Mouse (Mus musculus): ENCODE measurements around the gene Padi2. TPM values are rescaled to one million over a fixed set of nuclear protein-coding genes. Genes with fewer than 3 reads are reported as not detected.
A peak's percentile ranks its signal among the peaks of the same experiment; 100 is the strongest.

Gene Padi2
- polyA plus RNA-seq, 1 experiment = 2.4 TPM

DNA sequence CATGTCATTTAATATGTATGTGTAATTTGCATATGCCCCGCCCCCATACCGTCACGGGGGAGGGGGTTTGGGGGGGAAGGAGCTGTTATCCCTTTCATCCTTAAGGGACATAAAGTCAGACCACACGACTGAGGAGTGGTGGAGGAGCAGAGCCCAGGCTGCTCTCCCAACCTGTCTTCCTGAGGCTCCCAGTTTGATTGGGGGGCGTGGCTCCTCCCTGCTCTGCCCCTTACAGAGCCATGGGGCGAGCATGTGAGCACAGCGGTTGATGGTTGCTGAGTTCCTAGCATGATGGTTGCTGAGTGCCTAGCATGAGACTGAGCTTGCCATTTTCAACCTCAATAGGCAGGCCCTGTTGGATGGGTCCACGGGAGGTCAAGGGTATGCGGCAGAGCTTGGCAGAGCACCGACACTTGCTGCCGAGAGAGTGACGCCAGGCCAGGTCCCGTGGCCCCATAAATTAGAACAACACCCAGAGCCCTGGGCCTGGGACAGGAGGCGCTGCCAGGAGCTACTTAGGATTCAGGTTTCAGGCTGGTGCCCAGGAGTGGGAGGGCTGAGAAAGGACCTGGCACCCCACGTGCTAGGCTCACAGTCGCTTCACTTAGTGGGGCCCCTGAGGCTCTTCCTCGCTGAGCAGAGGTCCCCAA is 4.6 kb downstream of the Padi2 start:
- H3K9me3 ChIP-seq (ENCODE audit: control insufficient read depth, low read length) = no peaks in the 10 kb centered on the region
- H3K4me3 ChIP-seq (replicated peaks) = peak overlapping the region; percentile 57
- H3K36me3 ChIP-seq (ENCODE audit: control insufficient read depth) = peaks cover 28% of the 10 kb centered on the region
- TF ChIP-seq GATA1 (IDR thresholded peaks at IDR 0.05; ENCODE audit: low read length) = no peak
- TF ChIP-seq TAL1 (IDR thresholded peaks at IDR 0.05; ENCODE audit: low read length) = no peak
- peaks cover 14% of the 10 kb centered on the region for H3K27me3 ChIP-seq (ENCODE audit: control insufficient read depth)
- peaks cover 70% of the 10 kb centered on the region for H3K4me1 ChIP-seq (ENCODE audit: control insufficient read depth)

DNA sequence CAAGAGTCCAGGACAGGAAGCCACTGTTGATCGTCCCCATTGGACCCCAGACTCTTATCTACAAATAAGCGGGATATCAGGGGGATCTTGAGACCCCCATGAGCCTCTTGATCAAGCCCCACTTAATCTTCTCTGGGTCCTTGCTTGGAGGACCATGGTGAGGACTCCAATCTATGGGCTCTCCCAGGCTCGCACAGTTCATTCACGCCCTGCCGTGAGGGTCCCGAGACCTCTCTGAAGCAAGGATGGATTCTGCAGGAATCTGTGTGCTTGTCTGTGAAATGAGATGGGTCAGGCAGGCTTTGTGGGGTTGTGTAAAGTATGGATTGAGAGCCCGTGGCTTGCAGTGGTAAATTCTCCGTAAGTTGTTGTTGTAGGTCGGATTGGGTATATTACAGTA is 5.3 kb downstream of the Padi2 start:
- TF ChIP-seq GATA1 (IDR thresholded peaks at IDR 0.05; ENCODE audit: low read length) = no peak
- no peak for TF ChIP-seq TAL1 (IDR thresholded peaks at IDR 0.05; ENCODE audit: low read length)
- Histone ChIP-seq H3K36me3 (ENCODE audit: control insufficient read depth) (peaks cover 28% of the 10 kb centered on the region), H3K4me3 (replicated peaks) (no peak overlapping the region), H3K4me1 (ENCODE audit: control insufficient read depth) (peaks cover 63% of the 10 kb centered on the region), H3K9me3 (ENCODE audit: control insufficient read depth, low read length) (no peaks in the 10 kb centered on the region), H3K27me3 (ENCODE audit: control insufficient read depth) (peaks cover 9% of the 10 kb centered on the region)

DNA sequence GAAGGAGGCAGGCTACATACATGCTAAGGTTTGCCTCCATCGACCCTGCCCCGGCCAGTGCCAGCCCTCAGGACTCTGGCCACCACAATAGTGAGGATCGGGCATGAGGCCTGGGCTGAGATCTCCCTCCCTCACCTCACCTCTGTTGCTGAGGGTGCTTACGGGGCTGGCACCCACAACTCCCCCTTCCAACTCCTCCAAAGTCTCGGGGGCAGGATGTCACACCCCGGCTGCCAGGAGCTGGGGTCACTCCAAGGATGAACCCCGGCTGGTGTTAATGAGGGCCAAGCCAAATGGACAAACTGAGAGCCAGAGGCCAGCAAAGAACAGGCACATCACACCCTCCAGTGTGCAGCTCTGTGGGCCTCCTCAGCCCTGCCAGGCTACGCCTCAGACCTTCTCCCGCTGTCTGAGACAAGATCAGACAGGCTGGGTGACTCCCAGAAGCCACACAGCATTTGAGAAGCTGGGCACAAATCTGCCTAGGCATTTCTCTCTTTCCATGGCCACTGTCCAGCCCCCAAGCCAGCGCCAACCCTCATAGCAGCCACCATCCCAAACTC is 6.2 kb downstream of the Padi2 start:
- no peaks in the 10 kb centered on the region for H3K9me3 ChIP-seq (ENCODE audit: control insufficient read depth, low read length)
- peaks cover 29% of the 10 kb centered on the region for H3K36me3 ChIP-seq (ENCODE audit: control insufficient read depth)
- H3K4me3 ChIP-seq (replicated peaks) = no peak overlapping the region
- TF ChIP-seq TAL1 (IDR thresholded peaks at IDR 0.05; ENCODE audit: low read length) (no peak), GATA1 (IDR thresholded peaks at IDR 0.05; ENCODE audit: low read length) (no peak)
- peaks cover 5% of the 10 kb centered on the region for H3K27me3 ChIP-seq (ENCODE audit: control insufficient read depth)
- H3K4me1 ChIP-seq (ENCODE audit: control insufficient read depth) = peaks cover 54% of the 10 kb centered on the region

DNA sequence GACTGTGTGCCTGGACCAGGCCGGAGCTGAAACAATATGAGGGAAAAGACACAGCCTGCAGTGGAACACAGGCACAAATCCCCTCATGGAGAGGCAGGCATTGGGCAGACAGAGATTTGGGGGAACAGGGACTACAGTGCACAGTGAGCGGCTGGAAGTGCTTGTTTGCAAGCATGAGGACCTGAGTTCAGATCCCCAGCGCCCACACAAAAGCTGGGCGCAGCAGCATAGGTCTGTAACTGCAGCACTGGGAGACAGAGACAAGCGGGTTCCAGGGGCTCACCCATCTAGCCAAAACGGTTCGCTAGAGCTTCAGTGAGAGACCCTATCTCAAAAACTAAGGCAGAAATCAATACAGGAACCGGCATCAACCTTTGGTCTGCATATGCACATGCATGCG is 7.4 kb downstream of the Padi2 start:
- peaks cover 42% of the 10 kb centered on the region for H3K4me1 ChIP-seq (ENCODE audit: control insufficient read depth)
- peaks cover 5% of the 10 kb centered on the region for H3K27me3 ChIP-seq (ENCODE audit: control insufficient read depth)
- peaks cover 28% of the 10 kb centered on the region for H3K36me3 ChIP-seq (ENCODE audit: control insufficient read depth)
- no peaks in the 10 kb centered on the region for H3K9me3 ChIP-seq (ENCODE audit: control insufficient read depth, low read length)
- no peak for TF ChIP-seq GATA1 (IDR thresholded peaks at IDR 0.05; ENCODE audit: low read length)
- TF ChIP-seq TAL1 (IDR thresholded peaks at IDR 0.05; ENCODE audit: low read length) = no peak
- no peak overlapping the region for H3K4me3 ChIP-seq (replicated peaks)

DNA sequence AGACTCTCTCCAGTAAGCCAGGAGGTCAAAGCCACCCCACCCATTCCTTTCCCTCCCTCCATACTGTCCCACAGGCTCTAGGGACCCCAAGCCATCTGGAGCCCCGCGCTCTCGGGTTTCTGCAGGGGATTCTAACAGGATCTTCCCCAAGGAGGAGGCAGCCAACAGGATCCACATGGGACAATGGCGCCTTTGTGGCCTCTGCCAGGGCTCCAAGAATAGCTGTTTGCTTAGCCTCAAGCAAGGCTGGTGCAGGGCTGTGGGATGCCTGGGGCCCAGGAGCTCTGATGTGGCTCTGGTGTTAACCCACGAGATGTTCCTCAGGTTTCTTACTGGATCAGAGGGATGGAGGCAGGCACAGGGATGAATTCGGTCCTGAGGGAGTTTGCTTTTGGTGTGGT is 8.6 kb downstream of the Padi2 start:
- H3K9me3 ChIP-seq (ENCODE audit: control insufficient read depth, low read length) = no peaks in the 10 kb centered on the region
- H3K4me3 ChIP-seq (replicated peaks) = no peak overlapping the region
- TF ChIP-seq TAL1 (IDR thresholded peaks at IDR 0.05; ENCODE audit: low read length) = no peak
- TF ChIP-seq GATA1 (IDR thresholded peaks at IDR 0.05; ENCODE audit: low read length) = no peak
- H3K36me3 ChIP-seq (ENCODE audit: control insufficient read depth) = peaks cover 28% of the 10 kb centered on the region
- peaks cover 30% of the 10 kb centered on the region for H3K4me1 ChIP-seq (ENCODE audit: control insufficient read depth)
- peaks cover 5% of the 10 kb centered on the region for H3K27me3 ChIP-seq (ENCODE audit: control insufficient read depth)

DNA sequence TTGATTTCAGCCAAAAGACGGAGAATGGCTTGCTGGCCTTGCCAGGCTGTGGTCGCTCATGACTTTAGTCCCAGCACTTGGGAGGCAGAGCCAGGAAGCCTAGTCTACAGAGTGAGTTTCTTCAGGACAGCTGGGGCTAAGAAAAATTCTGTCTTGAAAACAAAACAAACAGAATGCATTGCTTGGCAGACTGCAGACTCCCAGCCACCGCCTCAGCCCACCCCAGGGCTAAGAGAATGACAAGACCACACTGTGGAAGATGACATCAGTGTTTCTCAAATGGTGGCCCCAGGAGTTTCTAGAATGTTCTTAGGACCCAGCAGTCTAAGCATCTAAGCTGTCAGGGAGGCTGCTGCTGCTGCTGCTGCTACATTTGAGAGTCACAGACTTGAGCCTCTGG is 9.1 kb downstream of the Padi2 start:
- TF ChIP-seq TAL1 (IDR thresholded peaks at IDR 0.05; ENCODE audit: low read length) (no peak), GATA1 (IDR thresholded peaks at IDR 0.05; ENCODE audit: low read length) (no peak)
- Histone ChIP-seq H3K4me3 (replicated peaks) (no peak overlapping the region), H3K9me3 (ENCODE audit: control insufficient read depth, low read length) (no peaks in the 10 kb centered on the region), H3K4me1 (ENCODE audit: control insufficient read depth) (peaks cover 26% of the 10 kb centered on the region), H3K36me3 (ENCODE audit: control insufficient read depth) (peaks cover 32% of the 10 kb centered on the region), H3K27me3 (ENCODE audit: control insufficient read depth) (peaks cover 5% of the 10 kb centered on the region)

DNA sequence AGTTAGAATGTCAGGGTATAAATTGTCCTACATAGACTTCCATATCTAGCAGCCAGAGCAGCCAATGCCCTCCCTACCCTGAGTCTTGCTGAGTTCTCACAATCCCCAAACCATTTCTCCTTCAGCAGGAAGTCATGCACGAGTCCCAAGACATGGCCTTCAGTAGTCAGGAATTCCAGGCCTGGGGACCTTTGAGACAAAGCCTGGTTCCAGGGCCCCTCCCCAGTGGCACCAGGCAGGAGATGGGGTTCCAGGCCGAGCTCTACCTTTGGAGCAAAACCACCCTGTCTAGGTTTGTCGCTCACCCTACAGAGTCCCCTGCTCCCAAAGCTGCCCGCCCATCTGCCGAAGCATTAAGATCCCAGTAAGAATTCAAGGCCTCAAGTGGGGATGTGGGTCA is 10.2 kb downstream of the Padi2 start:
- TF ChIP-seq GATA1 (IDR thresholded peaks at IDR 0.05; ENCODE audit: low read length) = no peak
- no peak for TF ChIP-seq TAL1 (IDR thresholded peaks at IDR 0.05; ENCODE audit: low read length)
- Histone ChIP-seq H3K4me1 (ENCODE audit: control insufficient read depth) (peaks cover 16% of the 10 kb centered on the region), H3K9me3 (ENCODE audit: control insufficient read depth, low read length) (no peaks in the 10 kb centered on the region), H3K27me3 (ENCODE audit: control insufficient read depth) (peaks cover 5% of the 10 kb centered on the region), H3K36me3 (ENCODE audit: control insufficient read depth) (peaks cover 35% of the 10 kb centered on the region), H3K4me3 (replicated peaks) (no peak overlapping the region)

DNA sequence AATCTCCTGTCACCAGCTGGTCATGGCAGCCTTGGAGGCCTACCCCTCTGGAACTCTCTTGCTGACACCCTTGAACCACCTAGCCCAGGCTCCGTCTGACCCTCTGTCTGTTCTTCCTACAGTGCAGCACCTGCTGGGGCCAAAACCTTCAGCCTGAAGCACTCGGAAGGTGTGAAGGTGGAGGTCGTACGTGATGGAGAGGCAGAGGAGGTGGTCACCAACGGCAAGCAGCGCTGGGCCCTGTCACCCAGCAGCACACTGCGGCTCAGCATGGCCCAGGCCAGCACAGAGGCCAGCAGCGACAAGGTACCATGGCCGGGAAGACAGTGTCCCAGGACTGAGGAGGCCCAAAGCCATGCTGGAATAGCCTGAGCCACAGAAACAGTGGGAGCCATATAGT is 11.3 kb downstream of the Padi2 start:
- H3K9me3 ChIP-seq (ENCODE audit: control insufficient read depth, low read length) = no peaks in the 10 kb centered on the region
- peaks cover 3% of the 10 kb centered on the region for H3K27me3 ChIP-seq (ENCODE audit: control insufficient read depth)
- no peak overlapping the region for H3K4me3 ChIP-seq (replicated peaks)
- H3K4me1 ChIP-seq (ENCODE audit: control insufficient read depth) = peaks cover 4% of the 10 kb centered on the region
- TF ChIP-seq GATA1 (IDR thresholded peaks at IDR 0.05; ENCODE audit: low read length) = no peak
- TF ChIP-seq TAL1 (IDR thresholded peaks at IDR 0.05; ENCODE audit: low read length) = no peak
- peaks cover 34% of the 10 kb centered on the region for H3K36me3 ChIP-seq (ENCODE audit: control insufficient read depth)

DNA sequence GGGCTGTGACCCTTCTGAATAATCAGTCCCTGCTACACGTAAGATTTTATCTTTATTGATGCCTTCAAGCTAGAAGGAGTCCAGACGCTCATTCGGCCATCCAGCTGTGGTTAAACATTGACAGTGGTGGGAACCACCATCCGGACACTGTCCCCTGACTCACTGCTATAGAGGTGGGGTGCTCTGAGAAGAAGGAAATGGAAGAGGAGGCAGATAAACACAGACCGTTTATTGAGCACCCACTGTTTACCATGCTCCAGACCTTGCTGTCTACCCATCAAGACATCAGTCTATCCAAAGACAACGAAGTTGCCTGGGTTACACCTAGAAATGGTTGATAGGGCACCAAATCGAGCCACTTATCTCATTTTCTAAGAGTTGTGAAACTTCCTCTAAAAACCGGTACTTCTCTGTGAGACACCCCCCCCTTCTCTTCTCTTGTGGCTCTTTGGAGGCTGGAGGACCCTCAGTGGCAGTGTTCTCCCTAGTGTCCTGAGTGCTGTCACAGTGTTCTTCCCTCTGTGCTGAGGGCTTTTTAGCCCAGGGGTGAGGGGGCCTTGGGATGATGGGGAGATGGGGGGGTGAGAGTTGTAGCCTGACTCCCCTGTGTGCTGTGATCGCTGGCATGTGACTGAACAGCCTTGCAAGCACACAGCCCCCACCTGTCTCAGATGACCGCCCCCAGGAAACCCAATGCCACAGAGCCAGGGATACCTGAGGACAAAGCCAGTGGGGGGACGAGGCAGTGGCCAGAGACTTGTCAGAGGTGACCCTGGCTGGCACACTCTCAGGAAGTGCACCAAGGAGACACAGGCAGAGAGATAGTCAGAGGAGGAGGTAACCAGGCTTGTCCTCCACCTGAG is 14.1 kb downstream of the Padi2 start:
- TF ChIP-seq GATA1 (IDR thresholded peaks at IDR 0.05; ENCODE audit: low read length) (no peak), TAL1 (IDR thresholded peaks at IDR 0.05; ENCODE audit: low read length) (no peak)
- Histone ChIP-seq H3K9me3 (ENCODE audit: control insufficient read depth, low read length) (no peaks in the 10 kb centered on the region), H3K27me3 (ENCODE audit: control insufficient read depth) (no peaks in the 10 kb centered on the region), H3K4me3 (replicated peaks) (no peak overlapping the region), H3K36me3 (ENCODE audit: control insufficient read depth) (peaks cover 41% of the 10 kb centered on the region), H3K4me1 (ENCODE audit: control insufficient read depth) (no peaks in the 10 kb centered on the region)
